Mouse (Mus musculus) olfactory bulb, adult 2 months (tissue): ENCODE results near the gene Itpr2. TPM values are rescaled to one million over a fixed set of nuclear protein-coding genes. Genes with fewer than 3 reads are reported as not detected.

ENCODE experiments used
- H3K27ac ChIP-seq: fragments of 200-500 bp; 2 replicates; pipeline ENCODE4 v1.5.1; 2012; ENCODE audit warnings: low read depth, low read length; ENCODE audit not compliant: insufficient read depth
- H3K4me1 ChIP-seq: fragments of 200-500 bp; 2 replicates; pipeline ENCODE4 v1.6.1; 2012; ENCODE audit warnings: low read length; ENCODE audit not compliant: control insufficient read depth, insufficient read depth
- H3K4me3 ChIP-seq: fragments of 200-500 bp; 2 replicates; pipeline ENCODE4 v1.5.1; 2012; ENCODE audit warnings: mild to moderate bottlenecking, low read depth, low read length, moderate library complexity; ENCODE audit not compliant: insufficient read depth
- CTCF ChIP-seq: fragments of 200-500 bp; IDR thresholded peaks from 2 replicates; pipeline ENCODE4 v1.5.1; 2012; ENCODE audit warnings: low read depth, mild to moderate bottlenecking, low read length, moderate library complexity; ENCODE audit not compliant: insufficient read depth
- POLR2A ChIP-seq: fragments of 200-500 bp; IDR thresholded peaks from 2 replicates; pipeline ENCODE4 v1.6.1; 2012; ENCODE audit warnings: mild to moderate bottlenecking, low read depth, low read length, moderate library complexity; ENCODE audit not compliant: insufficient read depth
- WGBS: fragments of 180-500 bp; shearing (Covaris S2); methylation state at CpG from one replicate; pipeline ENCODE4 v1.1.7; 2018; 5-methylcytosine and 5-hydroxymethylcytosine counted together
- polyA plus RNA-seq: library from polyadenylated mRNA; stranded (reverse); fragments of >200 nt; gene quantifications from 2 replicates; pipeline ENCODE4 v1.2.4, GENCODE M21; 2012; ENCODE audit warnings: low replicate concordance; ENCODE audit not compliant: missing spikeins, insufficient read depth, insufficient read length

Gene Itpr2
- polyA plus RNA-seq, 1 experiment = not detected

DNA sequence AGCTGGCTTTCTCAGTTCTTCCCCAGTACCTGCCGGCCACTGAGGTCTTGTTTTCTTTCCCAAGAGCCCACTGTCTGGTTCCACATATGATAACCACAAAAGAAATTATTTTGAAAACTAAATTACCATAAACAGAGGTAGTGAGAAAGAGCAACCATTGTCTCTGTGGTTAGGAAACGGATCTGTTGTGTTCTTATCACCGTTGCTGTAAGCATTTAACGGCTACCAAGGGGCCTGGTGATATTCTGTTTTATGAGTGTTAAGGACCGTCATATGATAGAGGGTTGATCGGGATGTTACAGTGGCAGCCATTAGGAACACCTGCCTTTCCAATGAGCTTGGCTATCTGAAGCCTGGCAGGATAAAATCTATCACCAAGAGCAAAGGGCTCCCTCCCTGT is 390.2 kb downstream of the Itpr2 start:
- TF ChIP-seq POLR2A (no peak), CTCF (no peak)
- 85% methylated on average over 6 of the region's 6 CpGs for WGBS
- H3K4me1 ChIP-seq = peaks cover 15% of the 10 kb centered on the region
- H3K4me3 ChIP-seq = no peak overlapping the region
- no peak overlapping the region for H3K27ac ChIP-seq

DNA sequence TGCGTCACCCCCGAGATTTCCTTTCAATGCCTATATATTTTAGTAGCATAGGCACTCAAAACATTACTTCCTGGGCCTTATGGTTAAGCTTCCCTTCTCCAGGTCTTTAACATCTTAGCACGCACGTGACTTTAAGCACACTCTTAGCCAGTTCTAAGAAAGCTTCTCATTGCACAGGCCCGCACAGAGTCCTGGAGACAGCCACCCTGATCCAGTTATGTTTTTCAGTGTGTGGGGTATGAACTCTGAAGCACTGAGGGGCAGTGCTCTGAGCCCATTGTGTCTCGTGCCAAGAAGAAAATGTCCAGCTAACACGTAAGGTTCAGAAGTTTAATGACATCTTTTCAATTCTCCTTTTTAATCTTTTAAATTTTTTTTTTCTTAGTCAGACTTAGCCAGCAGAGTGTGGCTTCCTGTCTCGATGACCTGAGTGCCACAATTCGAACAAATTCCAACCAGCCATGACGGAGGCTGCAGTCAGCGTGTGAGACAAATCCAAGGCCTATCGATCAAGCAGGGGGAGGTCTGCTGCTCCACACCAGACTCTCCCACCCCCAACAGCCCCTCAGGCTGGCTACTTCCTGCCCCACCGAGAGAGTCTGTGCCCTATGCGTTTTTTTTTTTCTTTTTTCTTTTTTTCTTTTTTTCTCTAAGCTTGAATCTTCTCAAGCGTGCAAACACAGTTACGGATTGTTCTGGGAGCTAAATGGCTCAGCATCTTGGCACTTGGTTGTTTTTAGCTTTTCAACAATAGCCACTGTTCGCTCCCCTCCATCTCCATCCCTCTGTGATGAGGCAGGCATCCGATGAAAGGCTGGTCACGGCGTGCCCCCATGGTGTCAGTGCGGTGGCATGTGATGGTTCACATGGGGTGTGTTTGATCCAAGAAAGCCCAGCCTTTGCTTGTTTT is 390.9 kb downstream of the Itpr2 start:
- H3K4me3 ChIP-seq = no peak overlapping the region
- H3K27ac ChIP-seq = peak overlapping the region; percentile 50; the same call in 1 of the 2 replicates
- WGBS = 50% methylated on average over 21 of the region's 21 CpGs
- TF ChIP-seq POLR2A = no peak
- H3K4me1 ChIP-seq = peaks cover 15% of the 10 kb centered on the region

DNA sequence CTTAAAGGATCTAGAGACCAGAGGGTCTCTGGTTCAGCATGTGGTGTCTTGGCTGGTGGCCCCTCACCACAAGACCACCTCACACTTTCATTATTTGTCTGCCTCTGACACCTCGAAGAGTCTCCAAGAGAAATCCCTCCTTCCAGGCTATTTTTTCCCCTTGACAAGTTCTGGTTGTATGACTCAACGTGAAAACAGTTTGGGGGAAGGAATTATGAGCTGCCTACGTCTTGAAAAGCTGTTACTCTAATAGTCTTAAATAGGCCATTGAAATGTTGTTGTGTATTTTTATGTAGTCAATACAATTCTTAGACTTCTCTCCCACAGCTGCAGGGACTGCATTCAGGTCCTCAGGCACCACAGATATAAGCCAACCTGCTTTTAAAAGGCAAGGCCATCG is 391.6 kb downstream of the Itpr2 start:
- WGBS = 36% methylated on average over 4 of the region's 4 CpGs
- Histone ChIP-seq H3K4me1 (peaks cover 15% of the 10 kb centered on the region), H3K4me3 (no peak overlapping the region), H3K27ac (no peak overlapping the region)
- TF ChIP-seq POLR2A (no peak), CTCF (no peak)

DNA sequence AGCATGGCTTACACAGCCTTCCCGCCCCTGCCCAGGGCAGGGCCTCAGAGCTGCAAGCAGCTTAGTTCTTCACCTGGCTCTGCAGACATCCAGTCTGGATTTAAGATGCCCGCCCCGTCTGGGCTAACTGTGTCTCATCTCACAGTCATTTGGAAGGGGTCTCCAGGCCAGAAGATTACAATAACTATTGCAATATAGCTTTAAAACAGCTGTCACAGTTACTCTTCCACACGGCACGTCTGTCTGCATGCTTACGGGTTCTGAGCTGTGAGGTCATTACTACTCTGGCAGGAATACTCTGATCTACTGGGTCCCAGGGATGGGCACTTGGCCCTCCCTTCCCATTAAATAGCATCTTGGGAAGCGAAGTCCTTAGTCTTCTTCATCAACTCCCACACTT is 393.3 kb downstream of the Itpr2 start:
- Histone ChIP-seq H3K4me1 (peaks cover 11% of the 10 kb centered on the region), H3K4me3 (no peak overlapping the region), H3K27ac (no peak overlapping the region)
- 92% methylated on average over 7 of the region's 7 CpGs for WGBS
- no peak for TF ChIP-seq CTCF
- no peak for TF ChIP-seq POLR2A

DNA sequence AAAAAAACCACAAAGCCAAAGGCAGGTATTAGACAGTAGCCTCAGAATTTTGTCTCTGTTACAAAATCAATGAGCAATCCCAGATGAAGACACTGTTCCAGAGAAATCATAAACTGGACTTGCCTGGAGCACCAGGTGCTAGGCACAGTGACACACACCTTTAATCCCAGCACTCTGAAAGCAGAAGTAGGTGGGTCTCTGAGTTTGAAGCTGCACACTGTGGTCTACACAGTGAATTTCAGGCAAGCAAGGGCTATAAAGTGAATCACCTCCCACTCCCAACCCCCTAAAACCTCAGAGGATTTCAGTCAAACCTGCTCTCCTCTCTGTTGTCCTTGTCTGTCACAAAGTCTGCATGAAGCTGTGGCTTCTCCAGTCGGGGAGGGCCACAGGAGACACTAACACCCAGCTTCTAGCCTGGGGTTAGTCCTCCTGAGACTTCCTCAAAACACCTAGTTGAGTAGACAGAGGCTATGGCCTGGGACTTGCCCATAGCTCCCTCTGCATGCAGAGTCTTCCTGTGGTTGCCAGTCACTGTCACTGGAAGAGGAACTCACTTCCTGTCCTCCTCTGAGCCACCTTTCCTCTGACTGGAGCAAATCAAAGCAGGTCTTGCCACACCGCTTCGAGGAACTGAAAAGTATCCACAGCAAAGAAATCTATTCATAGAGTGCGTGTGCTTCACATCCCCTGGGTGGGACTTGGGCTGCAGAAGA is 394.7 kb downstream of the Itpr2 start:
- TF ChIP-seq CTCF = no peak
- Histone ChIP-seq H3K4me3 (no peak overlapping the region), H3K4me1 (peaks cover 11% of the 10 kb centered on the region), H3K27ac (no peak overlapping the region)
- 84% methylated on average over 4 of the region's 4 CpGs for WGBS

DNA sequence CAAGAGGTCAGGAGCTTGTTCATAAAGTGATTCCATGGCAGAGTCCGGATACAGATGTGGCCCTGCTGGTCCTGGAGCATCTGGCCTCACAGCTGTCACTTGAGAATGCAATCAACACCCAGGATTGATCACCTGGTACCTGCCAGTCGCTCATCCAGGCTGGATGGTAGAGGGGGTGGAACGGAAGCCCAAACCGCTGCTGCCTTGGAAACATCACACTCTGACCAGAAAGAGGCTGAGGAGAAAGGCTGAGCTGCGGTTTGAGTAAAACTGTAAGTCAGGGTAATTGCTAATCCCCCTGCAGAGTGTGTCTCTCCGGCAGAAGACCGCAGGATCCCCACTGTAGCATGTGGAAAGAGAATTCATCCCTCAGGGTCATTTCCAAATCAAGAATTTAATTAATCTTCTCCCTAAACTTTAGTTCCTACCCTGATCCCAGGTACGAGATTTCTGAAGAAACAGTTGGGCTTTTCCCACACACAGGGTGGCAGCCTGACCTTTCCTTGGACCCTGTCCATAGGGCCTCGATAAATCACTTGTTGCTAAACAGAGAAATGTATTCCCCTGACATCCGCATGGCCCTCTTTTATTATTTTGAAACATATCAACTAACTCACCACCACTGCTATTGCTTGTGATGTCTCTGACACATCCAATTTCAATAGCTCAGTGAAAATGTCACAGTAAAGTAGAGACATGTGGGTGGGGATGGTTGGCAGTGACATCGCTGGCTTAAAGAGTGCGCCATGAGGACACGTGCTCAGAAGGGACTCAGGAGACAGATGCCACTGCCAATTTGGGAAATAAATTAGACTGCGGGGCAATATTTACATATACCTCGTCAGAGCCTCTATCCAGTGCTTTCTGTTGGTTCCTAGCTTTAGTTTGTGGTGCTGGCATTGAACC is 418.7 kb downstream of the Itpr2 start:
- Histone ChIP-seq H3K27ac (no peak overlapping the region), H3K4me1 (peaks cover 5% of the 10 kb centered on the region; the same call in 1 of the 2 replicates), H3K4me3 (no peak overlapping the region)
- whole genome bisulfite sequencing = 81% methylated on average over 15 of the region's 15 CpGs
- TF ChIP-seq POLR2A (no peak), CTCF (no peak)

DNA sequence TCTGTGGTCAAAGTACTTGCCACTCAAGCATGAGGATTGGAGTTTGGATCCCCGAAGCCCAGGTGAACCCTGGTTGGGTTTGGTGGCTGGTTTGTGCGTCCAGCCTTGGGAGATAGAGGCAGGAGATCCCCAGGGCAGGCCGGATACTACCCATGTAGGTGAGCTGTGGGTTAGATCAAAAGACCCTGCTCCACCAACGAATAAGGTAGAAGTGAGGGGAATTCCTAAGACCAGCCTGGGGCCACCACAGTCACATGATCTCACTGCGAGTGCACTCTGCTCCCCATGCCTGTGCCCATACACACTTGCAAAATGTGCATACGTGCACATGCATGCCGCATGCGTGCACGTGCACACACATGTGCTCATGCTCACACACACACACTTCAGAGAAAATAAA is 419.5 kb downstream of the Itpr2 start:
- Histone ChIP-seq H3K4me3 (no peak overlapping the region), H3K4me1 (peaks cover 5% of the 10 kb centered on the region; the same call in 1 of the 2 replicates), H3K27ac (no peak overlapping the region)
- TF ChIP-seq CTCF (no peak), POLR2A (no peak)
- WGBS = 97% methylated on average over 9 of the region's 9 CpGs

DNA sequence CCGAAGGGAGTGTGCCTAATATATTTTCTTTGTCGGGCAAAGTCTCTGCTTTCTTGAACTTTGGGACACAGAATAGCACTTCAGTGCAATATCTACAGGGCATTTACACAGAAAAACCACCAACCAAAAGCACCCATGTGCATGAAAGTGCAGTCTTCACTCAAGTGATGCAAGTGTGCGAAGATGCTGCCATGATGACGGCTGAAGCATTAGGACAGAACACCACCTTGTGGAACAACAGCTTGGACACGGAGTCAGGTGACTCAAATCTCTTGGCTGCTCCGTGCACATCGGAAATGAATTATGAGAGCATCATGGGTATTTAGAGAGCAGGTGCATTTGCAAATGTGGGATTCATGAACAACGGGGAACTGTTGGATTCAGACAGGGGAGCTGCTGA is 420.4 kb downstream of the Itpr2 start:
- H3K4me3 ChIP-seq = no peak overlapping the region
- no peak for TF ChIP-seq CTCF
- no peak for TF ChIP-seq POLR2A
- no peak overlapping the region for H3K27ac ChIP-seq
- 96% methylated on average over 8 of the region's 8 CpGs for WGBS
- H3K4me1 ChIP-seq = peaks cover 5% of the 10 kb centered on the region; the same call in 1 of the 2 replicates
